Mouse (Mus musculus): ENCODE measurements around the gene Ampd3.

- TF ChIP-seq POLR2A (IDR thresholded peaks at IDR 0.05; ENCODE audit: control insufficient read depth, low read depth, low read length) = no peak
- no peak for TF ChIP-seq CTCF (IDR thresholded peaks at IDR 0.05; ENCODE audit: control insufficient read depth, insufficient read depth, insufficient replicate concordance, low read depth, low read length)
These were observed 54.0 kb downstream of the Ampd3 start for GRCm38 (mm10) chr7:110822055-110822454.

All from testis, adult 2 months (tissue).